17 mouse cellular contexts compared by ENCODE assay signal in the genomic region with DNA sequence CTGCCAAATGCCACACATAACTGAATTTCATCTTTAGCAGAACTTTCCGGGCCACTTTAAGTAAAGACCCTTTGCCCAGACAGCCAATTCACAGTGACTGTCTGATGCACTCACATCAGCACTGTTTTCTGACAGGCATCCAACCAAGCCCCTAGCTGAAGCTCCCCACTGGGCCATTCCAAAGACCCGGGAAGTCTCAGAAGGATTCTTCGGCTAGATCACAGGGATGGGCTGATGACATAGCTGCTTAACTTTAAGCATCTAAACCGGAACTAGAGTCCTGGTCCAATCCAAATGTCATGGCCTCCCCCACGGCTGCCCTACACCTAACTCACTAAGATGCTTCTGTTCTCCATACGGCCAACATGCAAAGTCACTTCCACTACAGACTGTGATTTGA. TPM values are rescaled to one million over a fixed set of nuclear protein-coding genes. Genes with fewer than 3 reads are reported as not detected.
DNase-seq lines count a peak whose midpoint lies in the region; ATAC-seq and TF ChIP-seq lines count a peak whose summit lies in the region.
"Had no signal": no experiment of that assay in that cellular context is flagged by ENCODE, and none has a peak within 500 bp of the region (broad histone marks: within the 10 kb centered on the region; RNA-seq: fewer than 3 reads in every experiment).

No protein-coding gene starts in this region.

- no peak for ATAC-seq in kidney, embryonic 16.5 days (ENCODE audit: low FRiP score, low TSS enrichment)
- ATAC-seq in neural tube, embryonic 14.5 days (ENCODE audit: low read depth) = 0 out of 2 replicates have a peak, but pooled peaks have one; percentile 13
- ATAC-seq: forebrain, embryonic 16.5 days; inflammation-experienced regulatory T-cells, adult 6 months; midbrain, embryonic 16.5 days had no signal

- intact Hi-C loops in gastrocnemius, adult 2 months (cut with DNase I) = loop anchor here (2.0 kb wide), 1 partner anchor 25 kb away; no protein-coding TSS in a partner anchor

- no peaks in the 10 kb centered on the region for H3K27me3 ChIP-seq in kidney, embryonic 16.5 days (ENCODE audit: insufficient read depth, low read length)
- no peaks in the 10 kb centered on the region for H3K27me3 ChIP-seq in neural tube, embryonic 14.5 days (ENCODE audit: control insufficient read depth, insufficient read depth, low read length)
- H3K27me3 ChIP-seq: liver, embryonic 13.5 days; megakaryocyte, embryonic 14.5 days; neural tube, embryonic 12.5 days had no signal

- H3K4me3 ChIP-seq in gastrocnemius, adult 2 months = no peak overlapping the region
- no peak overlapping the region for H3K4me3 ChIP-seq in kidney, embryonic 16.5 days (ENCODE audit: low read length)
- no peak overlapping the region for H3K4me3 ChIP-seq in neural tube, embryonic 14.5 days (ENCODE audit: low read depth, low read length)
- H3K4me3 ChIP-seq: layer of hippocampus, adult 2 months; liver, embryonic 13.5 days; megakaryocyte, embryonic 14.5 days; neural tube, embryonic 12.5 days had no signal

- peak overlapping the region; percentile 62 for H3K27ac ChIP-seq in gastrocnemius, adult 2 months
- no peak overlapping the region for H3K27ac ChIP-seq in kidney, embryonic 16.5 days (ENCODE audit: low read length)
- H3K27ac ChIP-seq in neural tube, embryonic 14.5 days (ENCODE audit: low read depth, low read length) = no peak overlapping the region
- H3K27ac ChIP-seq: layer of hippocampus, adult 2 months; liver, embryonic 13.5 days; neural tube, embryonic 12.5 days had no signal

- no peak for TF ChIP-seq CTCF in gastrocnemius, adult 2 months (IDR thresholded peaks at IDR 0.05)

- 66% methylated on average over 6 of the region's 6 CpGs for WGBS in kidney, embryonic 16.5 days
- WGBS in neural tube, embryonic 14.5 days = 54% methylated on average over 6 of the region's 6 CpGs

- no peak overlapping the region for H3K9ac ChIP-seq in kidney, embryonic 16.5 days (replicated peaks; ENCODE audit: low read length)
- no peak overlapping the region for H3K9ac ChIP-seq in neural tube, embryonic 14.5 days (replicated peaks; ENCODE audit: low read depth, low read length)
- H3K9ac ChIP-seq: liver, embryonic 13.5 days; neural tube, embryonic 12.5 days had no signal

- peaks cover 2% of the 10 kb centered on the region for H3K36me3 ChIP-seq in kidney, embryonic 16.5 days (ENCODE audit: insufficient read depth, low read length)
- no peaks in the 10 kb centered on the region for H3K36me3 ChIP-seq in neural tube, embryonic 14.5 days (ENCODE audit: control insufficient read depth, insufficient read depth, low read length)
- H3K36me3 ChIP-seq: neural tube, embryonic 12.5 days had no signal

- no peak overlapping the region for H3K4me2 ChIP-seq in kidney, embryonic 16.5 days (replicated peaks; ENCODE audit: low read depth, low read length)
- H3K4me2 ChIP-seq in neural tube, embryonic 14.5 days (ENCODE audit: low read depth, low read length) = no peak overlapping the region
- H3K4me2 ChIP-seq: liver, embryonic 13.5 days; neural tube, embryonic 12.5 days had no signal

- peaks cover 4% of the 10 kb centered on the region for H3K9me3 ChIP-seq in kidney, embryonic 16.5 days (ENCODE audit: low read length)
- H3K9me3 ChIP-seq in neural tube, embryonic 14.5 days (ENCODE audit: control insufficient read depth, low read length) = no peaks in the 10 kb centered on the region
- H3K9me3 ChIP-seq: liver, embryonic 13.5 days; neural tube, embryonic 12.5 days had no signal

- DNase-seq in gastrocnemius, adult 2 months = no peak
- DNase-seq in gastrocnemius, postnatal 10 days = no peak
- DNase-seq in kidney, postnatal 10 days = peak; percentile 45
- DNase-seq in Muller cell, postnatal 12 days (ENCODE audit: inconsistent ontology term) = peak; percentile 88
- DNase-seq in B cell, adult 2 months = no peak
- DNase-seq: heart, postnatal 36 days; liver, embryonic 13.5 days; right cerebral cortex, postnatal 4 days; thymus, postnatal 4 days had no signal

- H3K4me1 ChIP-seq in kidney, embryonic 16.5 days (ENCODE audit: insufficient read depth, low read length) = peaks cover 46% of the 10 kb centered on the region
- peaks cover 26% of the 10 kb centered on the region for H3K4me1 ChIP-seq in neural tube, embryonic 14.5 days (ENCODE audit: control insufficient read depth, insufficient read depth, low read length)

RNA-seq across cellular contexts. Expression of gene Map3k4, which starts 25.0 kb away (rescaled TPM):
- 10 to 100 TPM; 29.5 to 36.6 TPM for total RNA-seq in gastrocnemius, adult 2 months (2021)
- total RNA-seq in gastrocnemius, postnatal 10 days (2021) = 10 to 100 TPM; 21.8 to 26.6 TPM
- 36.0 and 38.8 TPM in 2 replicates for polyA plus RNA-seq in kidney, embryonic 16.5 days (2015; fragmentation: Nextera tagmentation; extraction: Ambion mirVana)
- 37.1 and 39.8 TPM in 2 replicates for polyA plus RNA-seq in neural tube, embryonic 14.5 days (2014; fragmentation: Nextera tagmentation; extraction: Ambion mirVana)

Comparison
In these comparisons a context has a peak if more than half of its experiments do, and no peak if none do; other contexts are left out.
1. DNase-seq: peak in kidney, postnatal 10 days (single experiment) and Muller cell, postnatal 12 days (single experiment); none in gastrocnemius, adult 2 months (single experiment), gastrocnemius, postnatal 10 days (single experiment) and B cell, adult 2 months (0 of 2).